Mouse (Mus musculus) limb, embryonic 10.5 days (tissue): Measurements from ENCODE around the gene Frmd4b. TPM values are rescaled to one million over a fixed set of nuclear protein-coding genes. Genes with fewer than 3 reads are reported as not detected.
A peak's percentile ranks its signal among the peaks of the same experiment; 100 is the strongest.

Experiments
- DNase-seq: peaks from one replicate; pipeline ENCODE4 v3.0.0-alpha.2; 2017; ENCODE audit warnings: low spot score
- H3K27ac ChIP-seq: fragments of 300-500 bp; sonication (generic); 2 replicates; pipeline ENCODE4 v1.5.1; 2016; ENCODE audit warnings: mild to moderate bottlenecking
- H3K27me3 ChIP-seq: fragments of 300-500 bp; sonication (generic); 2 replicates; pipeline ENCODE4 v1.6.1; 2016; ENCODE audit warnings: low read depth, mild to moderate bottlenecking; ENCODE audit not compliant: poor library complexity, severe bottlenecking
- H3K36me3 ChIP-seq: fragments of 300-500 bp; sonication (generic); 2 replicates; pipeline ENCODE4 v1.6.1; 2016; ENCODE audit warnings: mild to moderate bottlenecking, moderate library complexity
- H3K4me1 ChIP-seq: fragments of 300-500 bp; sonication (generic); 2 replicates; pipeline ENCODE4 v1.6.1; 2016
- H3K4me3 ChIP-seq: fragments of 300-500 bp; sonication (generic); 2 replicates; pipeline ENCODE4 v1.5.1; 2016; ENCODE audit warnings: mild to moderate bottlenecking, moderate library complexity
- H3K9me3 ChIP-seq: fragments of 300-500 bp; sonication (generic); replicated peaks from 2 replicates; pipeline ENCODE4 v1.6.1; 2016; ENCODE audit warnings: mild to moderate bottlenecking
- WGBS: fragments of 180-500 bp; shearing (Covaris S2); methylation state at CpG from one replicate; pipeline ENCODE4 v1.1.7; 2016; 5-methylcytosine and 5-hydroxymethylcytosine counted together
- polyA plus RNA-seq: library from polyadenylated mRNA; unstranded; fragments of >200 nt; fragmentation: Nextera tagmentation; extraction: Ambion mirVana; gene quantifications from 2 replicates; pipeline ENCODE4 v1.2.1, GENCODE M21; 2016

Gene Frmd4b
- polyA plus RNA-seq, 1 experiment from 2014 or later, result 14.8 TPM

GRCm38 (mm10) chr6:97509434-97509833 lies 107.9 kb downstream of the Frmd4b start:
- Histone ChIP-seq H3K9me3 (no peaks in the 10 kb centered on the region), H3K27me3 (no peaks in the 10 kb centered on the region), H3K4me1 (peaks cover 6% of the 10 kb centered on the region), H3K27ac (no peak overlapping the region), H3K36me3 (no peaks in the 10 kb centered on the region), H3K4me3 (no peak overlapping the region)
- WGBS, result 91% methylated on average over 10 of the region's 10 CpGs
- DNase-seq, result no peak

GRCm38 (mm10) chr6:97508480-97508879 lies 108.9 kb downstream of the Frmd4b start:
- no peak overlapping the region for H3K27ac ChIP-seq
- peaks cover 6% of the 10 kb centered on the region for H3K4me1 ChIP-seq
- H3K27me3 ChIP-seq, result no peaks in the 10 kb centered on the region
- no peak for DNase-seq
- no peak overlapping the region for H3K4me3 ChIP-seq
- WGBS, result 80% methylated on average over 6 of the region's 6 CpGs
- H3K36me3 ChIP-seq, result no peaks in the 10 kb centered on the region
- H3K9me3 ChIP-seq, result no peaks in the 10 kb centered on the region

GRCm38 (mm10) chr6:97507893-97508292 lies 109.4 kb downstream of the Frmd4b start:
- no peak overlapping the region for H3K4me3 ChIP-seq
- H3K27me3 ChIP-seq, result no peaks in the 10 kb centered on the region
- no peaks in the 10 kb centered on the region for H3K36me3 ChIP-seq
- H3K9me3 ChIP-seq, result no peaks in the 10 kb centered on the region
- 91% methylated on average over 3 of the region's 3 CpGs for WGBS
- no peak for DNase-seq
- H3K27ac ChIP-seq, result no peak overlapping the region
- peaks cover 6% of the 10 kb centered on the region for H3K4me1 ChIP-seq

- Histone ChIP-seq H3K27ac (no peak overlapping the region), H3K27me3 (no peaks in the 10 kb centered on the region), H3K4me1 (peaks cover 6% of the 10 kb centered on the region), H3K36me3 (no peaks in the 10 kb centered on the region), H3K9me3 (no peaks in the 10 kb centered on the region), H3K4me3 (no peak overlapping the region)
- DNase-seq, result no peak
- 27% methylated on average over 15 of the region's 15 CpGs for WGBS
Measured at GRCm38 (mm10) chr6:97506141-97506650, 111.1 kb downstream of the Frmd4b start.

- H3K9me3 ChIP-seq, result no peaks in the 10 kb centered on the region
- peaks cover 6% of the 10 kb centered on the region for H3K4me1 ChIP-seq
- DNase-seq, result no peak
- H3K27ac ChIP-seq, result no peak overlapping the region
- 93% methylated on average over 5 of the region's 5 CpGs for WGBS
- H3K4me3 ChIP-seq, result no peak overlapping the region
- H3K36me3 ChIP-seq, result no peaks in the 10 kb centered on the region
- no peaks in the 10 kb centered on the region for H3K27me3 ChIP-seq
Measured at GRCm38 (mm10) chr6:97504673-97505072, 112.7 kb downstream of the Frmd4b start.

- Histone ChIP-seq H3K27ac (no peak overlapping the region), H3K9me3 (no peaks in the 10 kb centered on the region), H3K36me3 (no peaks in the 10 kb centered on the region), H3K27me3 (no peaks in the 10 kb centered on the region), H3K4me1 (peaks cover under 1% of the 10 kb centered on the region), H3K4me3 (no peak overlapping the region)
- DNase-seq, result no peak
- 93% methylated on average over 7 of the region's 7 CpGs for WGBS
Measured at GRCm38 (mm10) chr6:97501000-97501399, 116.3 kb downstream of the Frmd4b start.

GRCm38 (mm10) chr6:97500246-97500645 lies 117.1 kb downstream of the Frmd4b start:
- no peak for DNase-seq
- Histone ChIP-seq H3K36me3 (no peaks in the 10 kb centered on the region), H3K27me3 (no peaks in the 10 kb centered on the region), H3K4me1 (no peaks in the 10 kb centered on the region), H3K9me3 (no peaks in the 10 kb centered on the region), H3K27ac (no peak overlapping the region), H3K4me3 (no peak overlapping the region)
- WGBS, result 90% methylated on average over 6 of the region's 6 CpGs

- no peaks in the 10 kb centered on the region for H3K36me3 ChIP-seq
- DNase-seq, result no peak
- no peak overlapping the region for H3K4me3 ChIP-seq
- no peak overlapping the region for H3K27ac ChIP-seq
- no peaks in the 10 kb centered on the region for H3K4me1 ChIP-seq
- 85% methylated on average over 1 of the region's 1 CpGs for WGBS
- no peaks in the 10 kb centered on the region for H3K9me3 ChIP-seq
- no peaks in the 10 kb centered on the region for H3K27me3 ChIP-seq
Measured at GRCm38 (mm10) chr6:97496002-97496401, 121.3 kb downstream of the Frmd4b start.

- 87% methylated on average over 5 of the region's 5 CpGs for WGBS
- Histone ChIP-seq H3K27ac (no peak overlapping the region), H3K36me3 (no peaks in the 10 kb centered on the region), H3K27me3 (peaks cover 31% of the 10 kb centered on the region), H3K4me1 (peaks cover 23% of the 10 kb centered on the region), H3K9me3 (no peaks in the 10 kb centered on the region), H3K4me3 (no peak overlapping the region)
- DNase-seq, result no peak
Measured at GRCm38 (mm10) chr6:97491065-97491464, 126.3 kb downstream of the Frmd4b start.

- 34% methylated on average over 7 of the region's 7 CpGs for WGBS
- Histone ChIP-seq H3K27ac (no peak overlapping the region), H3K36me3 (no peaks in the 10 kb centered on the region), H3K4me1 (peaks cover 27% of the 10 kb centered on the region), H3K4me3 (no peak overlapping the region), H3K27me3 (peaks cover 38% of the 10 kb centered on the region), H3K9me3 (no peaks in the 10 kb centered on the region)
- DNase-seq, result no peak
Measured at GRCm38 (mm10) chr6:97488821-97489220, 128.5 kb downstream of the Frmd4b start.

GRCm38 (mm10) chr6:97488280-97488679 lies 129.1 kb downstream of the Frmd4b start:
- no peaks in the 10 kb centered on the region for H3K36me3 ChIP-seq
- no peak overlapping the region for H3K27ac ChIP-seq
- no peaks in the 10 kb centered on the region for H3K9me3 ChIP-seq
- peak overlapping the region; percentile 63 for H3K4me3 ChIP-seq
- DNase-seq, result no peak
- 17% methylated on average over 8 of the region's 8 CpGs for WGBS
- peaks cover 27% of the 10 kb centered on the region for H3K4me1 ChIP-seq
- peaks cover 38% of the 10 kb centered on the region for H3K27me3 ChIP-seq

- DNase-seq, result peak; percentile 53
- peak overlapping the region; percentile 63 for H3K4me3 ChIP-seq
- WGBS, result under 1% methylated on average over 40 of the region's 40 CpGs
Measured at GRCm38 (mm10) chr6:97487535-97488081, 129.7 kb downstream of the Frmd4b start.

GRCm38 (mm10) chr6:97486813-97487361 lies 130.5 kb downstream of the Frmd4b start:
- Histone ChIP-seq H3K4me3 (peak overlapping the region; percentile 63), H3K27me3 (peaks cover 38% of the 10 kb centered on the region), H3K9me3 (no peaks in the 10 kb centered on the region), H3K36me3 (no peaks in the 10 kb centered on the region), H3K4me1 (peaks cover 27% of the 10 kb centered on the region), H3K27ac (no peak overlapping the region)
- DNase-seq, result no peak
- 17% methylated on average over 11 of the region's 11 CpGs for WGBS

More at GRCm38 (mm10) chr6:97487535-97488081, 129.7 kb downstream of the Frmd4b start:
- peak overlapping the region; percentile 73 for H3K27ac ChIP-seq
- H3K27me3 ChIP-seq, result peaks cover 38% of the 10 kb centered on the region
- peaks cover 27% of the 10 kb centered on the region for H3K4me1 ChIP-seq
- H3K36me3 ChIP-seq, result no peaks in the 10 kb centered on the region
- no peaks in the 10 kb centered on the region for H3K9me3 ChIP-seq
